Mouse (Mus musculus): Measurements from ENCODE around the gene Litaf.

Litaf gene

GRCm38 (mm10) chr16:11022113-11022489, 43.9 kb downstream of the Litaf start:
- DNase-seq (ENCODE audit: low read depth, low spot score) = no peak

GRCm38 (mm10) chr16:11021403-11022112, 44.4 kb downstream of the Litaf start:
- no peak for DNase-seq (ENCODE audit: low read depth, low spot score)

GRCm38 (mm10) chr16:11017807-11018595, 48.0 kb downstream of the Litaf start:
- no peak for DNase-seq (ENCODE audit: low read depth, low spot score)

GRCm38 (mm10) chr16:11016353-11016752, 49.6 kb downstream of the Litaf start:
- no peak for DNase-seq (ENCODE audit: low read depth, low spot score)

GRCm38 (mm10) chr16:11014407-11014806, 51.5 kb downstream of the Litaf start:
- no peak for DNase-seq (ENCODE audit: low read depth, low spot score)

- peak; percentile 36 for DNase-seq (ENCODE audit: low read depth, low spot score)
These were observed 52.4 kb downstream of the Litaf start for GRCm38 (mm10) chr16:11013464-11014147.

- DNase-seq (ENCODE audit: low read depth, low spot score) = peak; percentile 69
These were observed 53.1 kb downstream of the Litaf start for GRCm38 (mm10) chr16:11012571-11013463.

GRCm38 (mm10) chr16:11011939-11012338, 54.0 kb downstream of the Litaf start:
- no peak for DNase-seq (ENCODE audit: low read depth, low spot score)

- DNase-seq (ENCODE audit: low read depth, low spot score) = no peak
These were observed 54.8 kb downstream of the Litaf start for GRCm38 (mm10) chr16:11011206-11011605.

- no peak for DNase-seq (ENCODE audit: low read depth, low spot score)
These were observed 55.7 kb downstream of the Litaf start for GRCm38 (mm10) chr16:11010270-11010669.

GRCm38 (mm10) chr16:11008162-11008991, 57.6 kb downstream of the Litaf start:
- no peak for DNase-seq (ENCODE audit: low read depth, low spot score)

- DNase-seq (ENCODE audit: low read depth, low spot score) = no peak
These were observed 59.9 kb downstream of the Litaf start for GRCm38 (mm10) chr16:11006100-11006499.

GRCm38 (mm10) chr16:11001703-11002659, 64.0 kb downstream of the Litaf start:
- DNase-seq (ENCODE audit: low read depth, low spot score) = no peak

GRCm38 (mm10) chr16:10999809-11000208, 66.1 kb downstream of the Litaf start:
- DNase-seq (ENCODE audit: low read depth, low spot score) = no peak

- no peak for DNase-seq (ENCODE audit: low read depth, low spot score)
These were observed 67.7 kb downstream of the Litaf start for GRCm38 (mm10) chr16:10998224-10998623.

- no peak for DNase-seq (ENCODE audit: low read depth, low spot score)
These were observed 69.4 kb downstream of the Litaf start for GRCm38 (mm10) chr16:10996576-10996975.

- peak; percentile 93 for DNase-seq (ENCODE audit: low read depth, low spot score)
These were observed 72.8 kb downstream of the Litaf start for GRCm38 (mm10) chr16:10993032-10993744.

Measured in CD4-positive, CD25-positive, alpha-beta regulatory T cell, adult 2 months (primary cell).